Mouse (Mus musculus) stomach, postnatal 0 days (tissue): ENCODE measurements around the gene Chst5.
A peak's percentile ranks its signal among the peaks of the same experiment; 100 is the strongest.

ENCODE experiments used
- CTCF ChIP-seq: IDR thresholded peaks from 2 replicates; pipeline ENCODE4 v1.5.1; 2016; ENCODE audit warnings: antibody characterized with exemption, low read depth, mild to moderate bottlenecking, moderate library complexity
- EP300 ChIP-seq: optimal IDR thresholded peaks from 2 replicates; pipeline ENCODE3; 2016; ENCODE audit warnings: antibody characterized with exemption

- TF ChIP-seq CTCF (no peak), EP300 (peak; percentile 48)
Measured at GRCm38 (mm10) chr8:111940171-111941100, 30.2 kb upstream of the Chst5 start, which contains the start of gene Gabarapl2.
